Mouse (Mus musculus) midbrain, postnatal 0 days (tissue): ENCODE measurements at regions not wholly inside any gene's neighbourhood (a gene's known extent, or its start where the extent isn't known, plus 50 kb on each side); places are given as distances from the start of the nearest gene placed in this dataset.

ENCODE experiments used
- ATAC-seq: fragments of 200-750 bp; cut with Nextera tagmentation; 2 replicates; pipeline ENCODE4 v1.8.0; 2017; ENCODE audit warnings: moderate number of reproducible peaks, mild to moderate bottlenecking, moderate TSS enrichment, moderate library complexity; ENCODE audit not compliant: low FRiP score
- DNase-seq: peaks from one replicate; pipeline ENCODE4 v3.0.0-alpha.2; 2015; ENCODE audit warnings: low spot score
- H3K27ac ChIP-seq: fragments of 300-500 bp; sonication (generic); 2 replicates; pipeline ENCODE4 v1.5.1; 2014; ENCODE audit warnings: low read depth, mild to moderate bottlenecking, low read length, mixed read lengths
- H3K27me3 ChIP-seq: fragments of 300-500 bp; sonication (generic); 2 replicates; pipeline ENCODE4 v1.6.1; 2014; ENCODE audit warnings: low read length, control low read depth, mixed read lengths; ENCODE audit not compliant: insufficient read depth
- H3K36me3 ChIP-seq: fragments of 300-500 bp; sonication (generic); 2 replicates; pipeline ENCODE4 v1.6.1; 2014; ENCODE audit warnings: low read length, control low read depth, mixed read lengths; ENCODE audit not compliant: insufficient read depth
- H3K4me1 ChIP-seq: fragments of 300-500 bp; sonication (generic); 2 replicates; pipeline ENCODE4 v1.6.1; 2014; ENCODE audit warnings: mild to moderate bottlenecking, control low read depth, antibody characterized with exemption, low read length, mixed read lengths; ENCODE audit not compliant: insufficient read depth
- H3K4me2 ChIP-seq: fragments of 300-500 bp; sonication (generic); 2 replicates; pipeline ENCODE4 v1.6.1; 2014; ENCODE audit warnings: low read depth, mild to moderate bottlenecking, low read length, mixed read lengths; ENCODE audit not compliant: poor library complexity, severe bottlenecking
- H3K4me3 ChIP-seq: fragments of 300-500 bp; sonication (generic); 2 replicates; pipeline ENCODE4 v1.5.1; 2014; ENCODE audit warnings: low read depth, mild to moderate bottlenecking, low read length, moderate library complexity
- H3K9ac ChIP-seq: fragments of 300-500 bp; sonication (generic); replicated peaks from 2 replicates; pipeline ENCODE4 v1.6.1; 2014; ENCODE audit warnings: mild to moderate bottlenecking, low read length, moderate library complexity, mixed read lengths; ENCODE audit not compliant: poor library complexity, severe bottlenecking
- H3K9me3 ChIP-seq: fragments of 300-500 bp; sonication (generic); 2 replicates; pipeline ENCODE4 v1.6.1; 2016; ENCODE audit warnings: low read length, control low read depth
- CTCF ChIP-seq: IDR thresholded peaks from 2 replicates; pipeline ENCODE4 v1.5.1; 2016; ENCODE audit warnings: antibody characterized with exemption, mild to moderate bottlenecking
- WGBS: fragments of 180-500 bp; shearing (Covaris S2); extraction: QIAGEN DNeasy Blood & Tissue Kit; methylation state at CpG from one replicate; pipeline ENCODE4 v1.1.7; 2014; 5-methylcytosine and 5-hydroxymethylcytosine counted together

GRCm38 (mm10) chr3:131737461-131737860 is 172.9 kb downstream of the Papss1 start:
- Histone ChIP-seq H3K9ac (no peak overlapping the region), H3K36me3 (no peaks in the 10 kb centered on the region), H3K4me3 (no peak overlapping the region), H3K9me3 (no peaks in the 10 kb centered on the region), H3K4me1 (no peaks in the 10 kb centered on the region), H3K4me2 (no peak overlapping the region), H3K27me3 (no peaks in the 10 kb centered on the region), H3K27ac (no peak overlapping the region)
- TF ChIP-seq CTCF: no peak
- DNase-seq (peak; percentile 3), ATAC-seq (no peak)
- WGBS: 66% methylated on average over 6 of the region's 6 CpGs

GRCm38 (mm10) chr3:131737953-131738598 is 173.5 kb downstream of the Papss1 start:
- no peak for TF ChIP-seq CTCF
- H3K36me3 ChIP-seq: no peaks in the 10 kb centered on the region
- no peak overlapping the region for H3K27ac ChIP-seq
- no peak overlapping the region for H3K4me3 ChIP-seq
- ATAC-seq (no peak), DNase-seq (no peak)
- no peaks in the 10 kb centered on the region for H3K9me3 ChIP-seq
- 89% methylated on average over 17 of the region's 17 CpGs for WGBS
- no peak overlapping the region for H3K9ac ChIP-seq
- H3K4me1 ChIP-seq: no peaks in the 10 kb centered on the region
- no peak overlapping the region for H3K4me2 ChIP-seq
- H3K27me3 ChIP-seq: no peaks in the 10 kb centered on the region

- 86% methylated on average over 2 of the region's 2 CpGs for WGBS
- Histone ChIP-seq H3K9me3 (peaks cover 5% of the 10 kb centered on the region; the same call in 1 of the 2 replicates), H3K4me3 (no peak overlapping the region), H3K9ac (no peak overlapping the region), H3K27ac (no peak overlapping the region), H3K27me3 (no peaks in the 10 kb centered on the region), H3K4me2 (no peak overlapping the region), H3K36me3 (no peaks in the 10 kb centered on the region), H3K4me1 (no peaks in the 10 kb centered on the region)
- TF ChIP-seq CTCF: no peak
- no peak for DNase-seq
- ATAC-seq: no peak
Measured at GRCm38 (mm10) chr3:131755537-131755936, 191.0 kb downstream of the Papss1 start.

- Histone ChIP-seq H3K27me3 (no peaks in the 10 kb centered on the region), H3K9me3 (peaks cover 5% of the 10 kb centered on the region; the same call in 1 of the 2 replicates), H3K4me3 (no peak overlapping the region), H3K27ac (no peak overlapping the region), H3K36me3 (no peaks in the 10 kb centered on the region), H3K9ac (no peak overlapping the region), H3K4me1 (no peaks in the 10 kb centered on the region), H3K4me2 (no peak overlapping the region)
- ATAC-seq (no peak), DNase-seq (no peak)
- TF ChIP-seq CTCF: no peak
- 76% methylated on average over 5 of the region's 5 CpGs for WGBS
Measured at GRCm38 (mm10) chr3:131756126-131756525, 191.6 kb downstream of the Papss1 start.

GRCm38 (mm10) chr3:131769976-131770375 is 205.4 kb downstream of the Papss1 start:
- Histone ChIP-seq H3K4me2 (no peak overlapping the region), H3K4me3 (no peak overlapping the region), H3K27me3 (no peaks in the 10 kb centered on the region), H3K4me1 (no peaks in the 10 kb centered on the region), H3K9ac (no peak overlapping the region), H3K9me3 (no peaks in the 10 kb centered on the region), H3K27ac (no peak overlapping the region), H3K36me3 (no peaks in the 10 kb centered on the region)
- ATAC-seq (no peak), DNase-seq (no peak)
- TF ChIP-seq CTCF: no peak
- 67% methylated on average over 1 of the region's 1 CpGs for WGBS

- 100% methylated on average over 1 of the region's 1 CpGs for WGBS
- Histone ChIP-seq H3K9ac (no peak overlapping the region), H3K27ac (no peak overlapping the region), H3K27me3 (no peaks in the 10 kb centered on the region), H3K4me2 (no peak overlapping the region), H3K36me3 (no peaks in the 10 kb centered on the region), H3K9me3 (no peaks in the 10 kb centered on the region), H3K4me1 (no peaks in the 10 kb centered on the region), H3K4me3 (no peak overlapping the region)
- DNase-seq (no peak), ATAC-seq (no peak)
- TF ChIP-seq CTCF: no peak
Measured at GRCm38 (mm10) chr3:131770486-131770885, 205.9 kb downstream of the Papss1 start.
